Comparison of ENCODE assay signal across 13 mouse cellular contexts in the genomic region with DNA sequence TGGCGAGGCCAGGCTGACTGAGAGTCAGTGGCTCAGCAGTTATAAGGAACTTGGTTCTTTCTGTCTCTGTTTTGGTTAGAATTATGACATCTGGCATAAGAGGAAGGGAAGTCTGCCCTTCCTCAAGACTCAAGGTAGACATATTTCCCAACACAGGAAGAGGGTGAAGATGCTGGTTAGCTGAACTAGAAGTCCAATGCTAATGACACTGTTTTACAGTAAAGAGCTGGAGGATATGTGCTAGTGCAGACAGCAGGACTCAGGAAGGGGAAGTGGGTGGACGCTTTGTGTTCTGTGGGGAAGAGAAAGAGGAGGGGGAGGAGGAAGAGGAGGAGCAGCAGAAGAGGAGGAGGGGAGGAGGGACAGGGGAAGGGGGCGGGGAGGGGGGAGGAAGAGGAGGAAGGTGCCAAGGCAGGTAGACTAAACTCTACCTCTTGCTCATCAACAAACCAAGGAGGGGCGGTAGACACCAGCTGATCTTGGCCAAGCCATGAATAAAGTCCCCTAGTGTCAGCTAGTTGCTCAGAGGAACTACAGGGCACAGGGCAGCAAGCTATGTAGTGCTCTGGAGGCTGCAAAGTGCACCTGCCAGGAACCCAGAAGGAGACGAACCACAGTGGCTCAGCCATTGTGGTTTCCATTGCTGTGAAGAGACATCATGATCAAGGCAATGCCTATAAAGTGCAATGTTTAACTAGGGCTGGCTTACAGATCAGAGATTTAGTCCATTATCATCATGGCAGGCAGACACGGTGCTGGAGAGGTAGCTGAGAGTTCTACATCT. TPM values are rescaled to one million over a fixed set of nuclear protein-coding genes. Genes with fewer than 3 reads are reported as not detected.
DNase-seq lines count a peak whose midpoint lies in the region; ATAC-seq and TF ChIP-seq lines count a peak whose summit lies in the region.
"Had no signal": no experiment of that assay in that cellular context is flagged by ENCODE, and none has a peak within 500 bp of the region (broad histone marks: within the 10 kb centered on the region; RNA-seq: fewer than 3 reads in every experiment).

No protein-coding gene starts in this region.

- H3K27me3 ChIP-seq in lung, postnatal 0 days (replicated peaks; ENCODE audit: insufficient read depth, low read length): no peaks in the 10 kb centered on the region
- H3K27me3 ChIP-seq: heart, embryonic 13.5 days; kidney, embryonic 15.5 days; Patski had no signal

- H3K27ac ChIP-seq in lung, postnatal 0 days (ENCODE audit: low read length): no peak overlapping the region
- peak overlapping the region; percentile 90 for H3K27ac ChIP-seq in bone marrow, adult 2 months (ENCODE audit: control insufficient read depth, insufficient read depth, low read depth, low read length, poor library complexity)
- H3K27ac ChIP-seq in macrophage: peak overlapping the region; percentile 96
- H3K27ac ChIP-seq: heart, embryonic 13.5 days had no signal

- H3K9me3 ChIP-seq in lung, postnatal 0 days (ENCODE audit: low read length): no peaks in the 10 kb centered on the region
- H3K9me3 ChIP-seq: heart, embryonic 13.5 days; kidney, embryonic 15.5 days had no signal

- ATAC-seq in lung, postnatal 0 days: peak; percentile 46
- ATAC-seq: Patski had no signal

- DNase-seq in lung, postnatal 0 days (ENCODE audit: low spot score): peak; percentile 62
- no peak for DNase-seq in lung, adult 2 months
- peak; percentile 54 for DNase-seq in thymus, postnatal 14 days
- DNase-seq in right cerebral cortex, adult 18-20 months: no peak
- no peak for DNase-seq in cerebellum, postnatal 10 days
- DNase-seq in embryo, embryonic 9.5 days (ENCODE audit: extremely low spot score): no peak
- DNase-seq: left cerebral cortex, postnatal 4 days; midbrain, embryonic 14.5 days had no signal

- no peak overlapping the region for H3K4me2 ChIP-seq in lung, postnatal 0 days (replicated peaks; ENCODE audit: low read depth, low read length)
- H3K4me2 ChIP-seq: heart, embryonic 13.5 days; kidney, embryonic 15.5 days had no signal

- H3K9ac ChIP-seq in lung, postnatal 0 days (replicated peaks; ENCODE audit: low read depth): no peak overlapping the region
- H3K9ac ChIP-seq: heart, embryonic 13.5 days; kidney, embryonic 15.5 days had no signal

- no peaks in the 10 kb centered on the region for H3K79me2 ChIP-seq in macrophage (ENCODE audit: inconsistent target)

- H3K4me1 ChIP-seq in lung, postnatal 0 days (ENCODE audit: insufficient read depth, low read depth, low read length): no peaks in the 10 kb centered on the region
- H3K4me1 ChIP-seq in lung, adult 2 months (ENCODE audit: control insufficient read depth, insufficient read depth, low read length): no peaks in the 10 kb centered on the region
- peaks cover 5% of the 10 kb centered on the region; the same call in 1 of the 2 replicates for H3K4me1 ChIP-seq in bone marrow, adult 2 months (ENCODE audit: control insufficient read depth, insufficient read depth, low read length)

- TF ChIP-seq EP300 in lung, postnatal 0 days (IDR thresholded peaks at IDR 0.05): no peak

- no peak overlapping the region for H3K4me3 ChIP-seq in lung, postnatal 0 days (ENCODE audit: low read depth, low read length)
- no peak overlapping the region for H3K4me3 ChIP-seq in lung, adult 2 months (replicated peaks; ENCODE audit: extremely low read depth, low read depth, low read length)
- H3K4me3 ChIP-seq in bone marrow, adult 2 months (replicated peaks; ENCODE audit: control insufficient read depth, low read depth, low read length): no peak overlapping the region
- H3K4me3 ChIP-seq in macrophage (ENCODE audit: inconsistent target): no peak overlapping the region
- H3K4me3 ChIP-seq: heart, embryonic 13.5 days; kidney, embryonic 15.5 days had no signal

- TF ChIP-seq CTCF in lung, postnatal 0 days (IDR thresholded peaks at IDR 0.05): no peak
- TF ChIP-seq CTCF in lung, adult 2 months (IDR thresholded peaks at IDR 0.05; ENCODE audit: insufficient read depth, low read length): no peak
- TF ChIP-seq CTCF in bone marrow, adult 2 months (IDR thresholded peaks at IDR 0.05; ENCODE audit: control insufficient read depth, insufficient read depth, low read length): no peak; the same call in 1 of the 2 replicates

- H3K36me3 ChIP-seq in lung, postnatal 0 days (ENCODE audit: insufficient read depth, low read length): no peaks in the 10 kb centered on the region
- H3K36me3 ChIP-seq in macrophage (ENCODE audit: inconsistent target): no peaks in the 10 kb centered on the region
- H3K36me3 ChIP-seq: heart, embryonic 13.5 days; kidney, embryonic 15.5 days had no signal

- 73% methylated on average over 6 of the region's 6 CpGs for WGBS in lung, postnatal 0 days
- 51% methylated on average over 6 of the region's 6 CpGs for WGBS in lung, adult 2 months
- WGBS in bone marrow, adult 2 months: 4% methylated on average over 6 of the region's 6 CpGs
- WGBS in macrophage (ENCODE audit: missing documents): 7% methylated on average over 5 of the region's 6 CpGs

- TF ChIP-seq POLR2A in lung, adult 2 months (IDR thresholded peaks at IDR 0.05; ENCODE audit: borderline replicate concordance, extremely low read depth, low read depth, low read length): no peak
- no peak for TF ChIP-seq POLR2A in bone marrow, adult 2 months (IDR thresholded peaks at IDR 0.05; ENCODE audit: borderline replicate concordance, control insufficient read depth, low read depth, low read length)

RNA-seq across cellular contexts. Expression of a gene that starts 4.5 kb away (rescaled TPM):
- 31.2 and 34.0 TPM in 2 replicates for polyA plus RNA-seq in lung, postnatal 0 days (2015; fragmentation: Nextera tagmentation; extraction: Ambion mirVana)
- polyA plus RNA-seq in lung, adult 2 months (2012; rRNA removed): 14.4 and 15.9 TPM in 2 replicates
- 7.6 and 11.5 TPM in 2 replicates for polyA plus RNA-seq in bone marrow, adult 2 months (2011; ENCODE audit: insufficient read depth, insufficient read length, low replicate concordance, missing spikeins)
- total RNA-seq in macrophage (2018; cell fraction: chromatin; rRNA removed): 10 to 100 TPM in 17 of 26 experiments, 1 to 10 TPM in 9; 1.2 to 39.1 (median 15.2) TPM
- total RNA-seq in macrophage (2018; cell fraction: cytosol; rRNA removed): 10 to 100 TPM; 20.8 to 49.8 (median 34.0) TPM
- total RNA-seq in macrophage (2018; cell fraction: nucleus; rRNA removed): 10 to 100 TPM in 21 of 26 experiments, 1 to 10 TPM in 5; 5.5 to 45.9 (median 15.3) TPM
- polyA plus RNA-seq in macrophage (2018): 20.0 to 70.1 TPM (median 33.8 TPM) in 3 replicates

RNA-seq across cellular contexts. Expression of a gene that starts 55.6 kb away (rescaled TPM):
- 3.6 and 3.7 TPM in 2 replicates for polyA plus RNA-seq in lung, postnatal 0 days (2015; fragmentation: Nextera tagmentation; extraction: Ambion mirVana)
- polyA plus RNA-seq in lung, adult 2 months (2012; rRNA removed): 2.0 and 2.6 TPM in 2 replicates
- polyA plus RNA-seq in bone marrow, adult 2 months (2011; ENCODE audit: insufficient read depth, insufficient read length, low replicate concordance, missing spikeins): 0.36 and 0.42 TPM in 2 replicates
- total RNA-seq in macrophage (2018; cell fraction: chromatin; rRNA removed): 1 to 10 TPM in 17 of 26 experiments, under 1 TPM in 7, not detected in 2; 0.20 to 6.5 (median 1.8) TPM
- 1 to 10 TPM in 21 of 26 experiments, under 1 TPM in 5; 0.37 to 3.2 (median 1.4) TPM for total RNA-seq in macrophage (2018; cell fraction: cytosol; rRNA removed)
- total RNA-seq in macrophage (2018; cell fraction: nucleus; rRNA removed): 1 to 10 TPM in 20 of 26 experiments, under 1 TPM in 5, not detected in 1; 0.61 to 7.5 (median 2.4) TPM
- 0.91 to 1.3 TPM (median 1.1 TPM) in 3 replicates for polyA plus RNA-seq in macrophage (2018)
- polyA plus RNA-seq: Patski had no signal

Comparison
In these comparisons a context has a peak if more than half of its experiments do, and no peak if none do; other contexts are left out.
1. DNase-seq: peak in lung, postnatal 0 days (single experiment) and thymus, postnatal 14 days (single experiment); none in lung, adult 2 months (single experiment), right cerebral cortex, adult 18-20 months (single experiment), cerebellum, postnatal 10 days (0 of 2) and embryo, embryonic 9.5 days (single experiment).